Mouse (Mus musculus): ENCODE results near the gene Adad1. TPM values are rescaled to one million over a fixed set of nuclear protein-coding genes. Genes with fewer than 3 reads are reported as not detected.

The Adad1 gene
- total RNA-seq (2021) = not detected

DNA sequence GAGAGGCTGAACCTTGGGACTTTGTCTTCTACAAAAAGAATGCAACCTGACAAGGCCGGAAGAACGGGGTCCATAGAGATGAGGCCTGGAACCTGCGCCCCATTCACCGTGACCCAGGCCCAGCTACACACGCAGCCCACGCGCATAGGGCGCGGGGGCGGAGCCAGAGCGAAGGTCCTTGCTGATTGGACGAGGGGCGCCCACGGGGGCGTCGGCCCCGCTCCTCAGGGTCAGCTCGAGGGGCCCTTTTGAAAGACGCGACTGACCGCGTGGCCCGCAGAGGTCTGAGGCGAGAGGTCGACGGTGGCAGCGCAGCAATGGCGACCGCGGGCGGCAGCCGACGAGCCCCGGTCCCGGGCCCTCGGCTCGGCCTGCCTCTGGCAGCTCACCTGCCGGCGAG lies at the start of gene Adad1:
Adad1 (plus strand) TSS at position 122 of the 400 bp plus-strand sequence.
- intact Hi-C loops (cut with DNase I) = no loop called here
- no peak for DNase-seq (ENCODE audit: low spot score)

DNA sequence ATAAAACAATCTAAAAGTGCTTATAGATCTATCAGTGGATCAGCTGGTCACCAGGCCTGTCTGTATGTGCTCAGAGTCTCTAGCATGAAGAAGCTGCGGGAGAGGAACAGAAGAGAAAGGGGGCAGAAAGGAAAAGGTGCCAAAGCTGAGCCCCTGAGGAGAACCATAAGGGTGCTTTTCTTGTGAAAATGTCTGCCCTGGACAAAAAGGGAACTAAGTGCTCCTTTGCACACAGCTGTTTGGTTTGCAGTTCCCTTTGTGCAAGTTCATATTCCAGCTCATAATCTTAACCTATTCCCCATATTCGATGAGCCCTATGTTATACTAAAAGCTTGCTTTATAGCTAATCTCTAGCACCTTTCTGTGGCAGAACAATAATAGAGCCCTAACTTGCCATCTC lies 25.3 kb upstream of the Adad1 start:
- no peak for DNase-seq (ENCODE audit: low spot score)
- intact Hi-C loops (cut with DNase I) = no loop called here

DNA sequence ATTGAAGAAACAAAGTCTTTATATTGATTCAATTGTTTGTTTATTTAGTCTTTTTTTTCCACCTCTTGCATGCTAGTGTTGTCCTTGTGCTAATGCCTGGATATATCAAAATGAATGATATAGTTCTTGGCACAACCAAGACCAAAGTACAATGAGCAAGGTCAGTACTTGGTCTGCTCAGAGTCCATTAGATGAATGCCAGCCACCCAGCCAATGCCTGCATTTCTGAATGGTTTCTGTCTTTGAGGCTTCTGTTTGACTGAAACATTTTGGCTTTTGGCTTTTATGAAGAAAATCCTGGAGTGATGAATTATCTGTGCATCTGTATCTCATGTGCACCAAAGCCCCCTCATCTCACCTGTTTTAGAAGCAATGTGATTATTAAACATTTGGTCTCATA lies 23.5 kb upstream of the Adad1 start:
- intact Hi-C loops (cut with DNase I) = loop anchor here (5.0 kb wide), 1 partner anchor 83 kb away; no protein-coding TSS in a partner anchor
- DNase-seq (ENCODE audit: low spot score) = no peak

- DNase-seq (ENCODE audit: low spot score) = no peak
- intact Hi-C loops (cut with DNase I) = no loop called here
These were observed 11.8 kb upstream of the Adad1 start for GRCm38 (mm10) chr3:37051491-37051890.

DNA sequence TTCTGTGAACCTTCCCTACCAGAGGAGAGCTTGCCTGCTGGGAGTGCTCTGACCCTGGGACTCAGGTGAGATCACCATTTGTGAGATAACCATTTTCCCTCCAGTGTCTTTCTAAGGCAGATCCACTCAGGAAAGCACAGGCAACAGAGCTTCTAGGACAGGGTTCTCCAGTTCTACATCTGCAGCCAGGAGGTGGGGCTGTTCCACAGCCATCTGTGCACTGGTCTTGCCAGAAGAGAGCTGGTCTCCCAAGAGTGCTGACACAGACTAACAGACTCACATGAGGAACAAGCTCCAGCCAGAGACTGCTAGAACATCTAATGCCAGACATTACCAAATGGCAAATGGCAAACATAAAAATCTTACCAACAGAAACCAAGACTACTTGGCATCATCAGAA lies 9.9 kb downstream of the Adad1 start:
- intact Hi-C loops (cut with DNase I) = loop anchor here (1.0 kb wide), 1 partner anchor 130 kb away; no protein-coding TSS in a partner anchor
- peak; percentile 45 for DNase-seq (ENCODE audit: low spot score)

DNA sequence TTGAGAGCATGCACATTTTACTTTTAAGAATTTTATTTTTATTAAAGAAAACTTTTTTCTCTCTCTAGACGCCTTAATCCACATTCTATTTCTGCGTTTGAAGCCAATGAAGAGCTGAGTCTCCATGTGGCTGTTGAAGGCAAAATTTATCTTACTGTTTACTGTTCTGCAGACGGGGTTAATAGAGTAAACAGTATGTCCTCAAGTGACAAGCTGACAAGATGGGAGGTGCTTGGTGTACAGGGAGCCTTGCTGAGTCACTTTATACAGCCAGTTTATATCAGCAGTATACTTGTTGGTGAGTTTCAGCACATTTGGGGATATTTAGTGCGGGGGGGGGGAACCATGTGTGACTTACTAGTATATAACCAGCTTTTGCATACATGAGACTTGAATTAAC lies 21.5 kb downstream of the Adad1 start:
- intact Hi-C loops (cut with DNase I) = no loop called here
- no peak for DNase-seq (ENCODE audit: low spot score)

DNA sequence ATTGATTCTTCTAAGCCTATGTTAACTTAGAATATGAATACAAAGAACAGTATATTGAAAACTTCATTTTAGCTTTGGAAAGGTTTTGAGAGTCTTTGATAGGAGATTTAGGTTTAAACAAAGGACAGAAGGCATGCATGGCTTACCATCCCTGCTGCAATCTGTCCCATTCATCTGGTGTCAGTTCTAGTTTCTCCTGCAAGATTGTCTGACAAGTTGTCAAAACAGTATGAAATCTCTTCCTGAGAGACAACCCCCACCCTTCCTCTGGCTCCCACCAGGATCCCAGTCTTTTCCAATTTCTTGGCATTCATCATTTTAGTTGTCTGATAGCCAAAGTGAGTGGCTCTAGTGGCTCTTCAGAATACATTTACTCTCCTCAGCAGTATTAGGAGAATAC lies 27.4 kb downstream of the Adad1 start:
- intact Hi-C loops (cut with DNase I) = no loop called here
- no peak for DNase-seq (ENCODE audit: low spot score)

DNA sequence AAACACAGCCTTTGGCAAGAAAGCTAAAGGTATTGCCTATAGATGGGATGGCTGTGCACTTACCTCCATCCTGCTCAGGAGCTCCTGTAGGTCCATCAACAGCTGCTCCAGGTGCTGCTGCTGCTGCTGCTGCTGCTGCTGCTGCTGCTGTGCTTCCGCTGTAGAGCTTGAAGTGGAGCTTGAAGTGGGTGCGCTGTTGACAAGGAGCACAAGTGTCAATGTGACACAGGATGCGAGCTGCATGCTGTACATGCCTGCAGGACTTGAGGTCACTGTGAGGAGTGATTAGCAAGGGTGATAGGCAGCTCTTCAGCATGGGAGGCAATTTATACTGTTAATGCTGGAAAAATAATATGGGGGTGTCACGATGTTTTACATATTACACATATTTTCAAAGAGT lies 62.3 kb downstream of the Adad1 start, which contains the start of gene Il2:
Il2 (minus strand) TSS at position 305 of the 400 bp plus-strand sequence.
- DNase-seq (ENCODE audit: low spot score) = no peak
- intact Hi-C loops (cut with DNase I) = no loop called here

DNA sequence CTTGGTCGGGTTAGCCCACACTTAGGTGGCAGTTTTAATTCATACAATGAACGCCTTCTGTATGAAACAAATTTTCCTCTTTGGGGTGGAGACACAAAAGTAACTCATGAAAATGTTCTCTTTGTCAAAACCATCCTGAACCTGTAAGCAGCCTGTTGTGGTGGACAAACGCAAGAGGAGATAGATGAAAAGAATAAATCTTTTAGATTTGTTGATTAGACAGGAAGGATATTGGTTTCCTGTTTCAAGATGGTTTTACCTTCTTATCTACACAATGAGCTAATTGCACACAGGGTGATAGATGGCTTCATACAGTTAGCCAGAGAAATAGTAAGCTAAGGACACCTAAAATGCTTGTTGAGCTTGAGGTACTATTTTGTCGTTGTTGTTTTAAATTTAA lies 62.8 kb downstream of the Adad1 start:
- intact Hi-C loops (cut with DNase I) = no loop called here
- DNase-seq (ENCODE audit: low spot score) = no peak

GRCm38 (mm10) chr3:37128269-37128668 lies 64.9 kb downstream of the Adad1 start:
- peak; percentile 46 for DNase-seq (ENCODE audit: low spot score)
- intact Hi-C loops (cut with DNase I) = no loop called here

GRCm38 (mm10) chr3:37129063-37129462 lies 65.7 kb downstream of the Adad1 start:
- intact Hi-C loops (cut with DNase I) = no loop called here

DNA sequence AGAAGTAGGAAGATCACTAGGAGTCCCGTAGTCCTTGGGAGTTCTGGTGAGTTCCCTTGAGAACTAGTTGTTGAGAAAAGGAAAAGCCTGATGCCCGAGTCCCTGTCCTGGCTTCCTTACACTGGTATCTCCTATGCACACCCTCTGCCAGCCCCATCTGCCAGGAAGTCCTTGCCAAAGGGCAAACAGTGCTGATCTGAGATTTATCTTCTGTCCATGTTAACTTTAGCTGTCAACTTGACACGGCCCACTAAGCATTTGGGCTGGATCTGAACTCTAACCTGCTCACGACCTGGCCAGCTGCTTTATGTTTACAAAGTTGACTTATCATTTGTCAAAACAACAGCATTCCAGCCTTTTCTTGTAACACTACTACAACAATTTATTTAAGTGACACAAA lies 73.9 kb downstream of the Adad1 start:
- no peak for DNase-seq (ENCODE audit: low spot score)
- intact Hi-C loops (cut with DNase I) = no loop called here

More at GRCm38 (mm10) chr3:37129063-37129462, 65.7 kb downstream of the Adad1 start:
- DNase-seq (ENCODE audit: low spot score) = peak; percentile 46

- DNase-seq (ENCODE audit: low spot score) = no peak
- intact Hi-C loops (cut with DNase I) = no loop called here
These were observed 75.9 kb downstream of the Adad1 start for GRCm38 (mm10) chr3:37139192-37139591.

DNA sequence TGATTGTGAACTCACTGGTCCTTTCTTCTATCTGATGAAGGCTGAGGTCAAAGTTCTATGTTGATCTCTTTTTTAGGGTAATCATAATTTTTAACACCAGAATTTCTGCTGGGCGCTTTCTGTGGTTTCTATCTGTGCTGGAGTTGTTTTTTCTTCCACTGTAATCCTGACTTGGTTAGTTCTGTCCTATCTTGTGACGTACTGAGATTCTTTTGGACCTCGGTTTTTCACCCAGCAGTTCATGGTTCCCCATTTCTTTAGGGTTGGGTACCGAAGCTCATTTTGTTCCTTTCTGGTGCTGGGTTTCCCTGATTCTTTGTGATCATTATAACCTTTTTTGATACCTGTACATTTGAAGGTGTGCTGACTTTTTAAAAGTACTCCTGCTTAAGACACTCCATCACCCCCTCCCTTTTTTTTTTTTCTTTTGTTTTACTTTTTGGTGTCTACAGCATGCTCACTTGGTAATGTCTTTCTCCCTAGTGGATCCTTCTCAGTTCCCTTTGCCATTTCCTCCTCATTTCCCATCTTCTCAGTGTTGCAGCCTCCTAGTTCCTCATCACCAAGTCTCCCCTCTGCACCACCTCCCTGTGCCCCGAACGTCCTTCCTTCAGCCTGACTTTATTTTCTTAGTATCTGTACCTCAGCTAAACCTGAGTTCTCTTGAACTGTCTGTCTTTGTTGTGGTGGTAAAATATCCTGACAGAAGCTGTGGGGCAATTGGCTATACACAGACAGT lies 77.0 kb downstream of the Adad1 start:
- no peak for DNase-seq (ENCODE audit: low spot score)
- intact Hi-C loops (cut with DNase I) = no loop called here

- intact Hi-C loops (cut with DNase I) = no loop called here
- DNase-seq (ENCODE audit: low spot score) = no peak
These were observed 78.5 kb downstream of the Adad1 start for GRCm38 (mm10) chr3:37141827-37142226.

- intact Hi-C loops (cut with DNase I) = no loop called here
- DNase-seq (ENCODE audit: low spot score) = no peak
These were observed 81.7 kb downstream of the Adad1 start for GRCm38 (mm10) chr3:37144979-37145378.

GRCm38 (mm10) chr3:37146406-37146805 lies 83.1 kb downstream of the Adad1 start:
- intact Hi-C loops (cut with DNase I) = no loop called here
- DNase-seq (ENCODE audit: low spot score) = no peak

- intact Hi-C loops (cut with DNase I) = no loop called here
- no peak for DNase-seq (ENCODE audit: low spot score)
These were observed 83.5 kb downstream of the Adad1 start for GRCm38 (mm10) chr3:37146810-37147209.

GRCm38 (mm10) chr3:37152274-37152673 lies 88.9 kb downstream of the Adad1 start:
- no peak for DNase-seq (ENCODE audit: low spot score)
- intact Hi-C loops (cut with DNase I) = no loop called here

DNA sequence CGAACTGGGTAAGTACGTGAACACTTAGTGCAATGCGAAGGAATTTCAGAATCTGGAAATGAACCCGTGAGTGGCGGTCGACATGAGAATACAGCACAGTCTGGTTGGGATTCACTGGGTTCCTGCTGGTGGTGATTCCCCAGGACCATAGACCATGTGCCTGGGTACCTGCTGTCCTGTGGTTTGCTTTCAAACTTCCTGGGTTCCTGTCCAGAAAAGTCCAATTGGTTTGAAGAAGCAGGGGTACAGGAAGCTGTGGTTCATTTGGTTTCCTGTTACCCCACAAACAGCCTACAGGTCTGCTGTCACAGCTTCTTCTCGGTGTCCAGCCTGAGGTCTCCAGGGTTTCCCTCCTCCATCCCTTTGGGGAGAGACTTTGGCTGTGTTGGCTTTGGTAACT lies 89.7 kb downstream of the Adad1 start:
- intact Hi-C loops (cut with DNase I) = no loop called here
- DNase-seq (ENCODE audit: low spot score) = no peak

GRCm38 (mm10) chr3:37154396-37154795 lies 91.1 kb downstream of the Adad1 start:
- intact Hi-C loops (cut with DNase I) = no loop called here

DNA sequence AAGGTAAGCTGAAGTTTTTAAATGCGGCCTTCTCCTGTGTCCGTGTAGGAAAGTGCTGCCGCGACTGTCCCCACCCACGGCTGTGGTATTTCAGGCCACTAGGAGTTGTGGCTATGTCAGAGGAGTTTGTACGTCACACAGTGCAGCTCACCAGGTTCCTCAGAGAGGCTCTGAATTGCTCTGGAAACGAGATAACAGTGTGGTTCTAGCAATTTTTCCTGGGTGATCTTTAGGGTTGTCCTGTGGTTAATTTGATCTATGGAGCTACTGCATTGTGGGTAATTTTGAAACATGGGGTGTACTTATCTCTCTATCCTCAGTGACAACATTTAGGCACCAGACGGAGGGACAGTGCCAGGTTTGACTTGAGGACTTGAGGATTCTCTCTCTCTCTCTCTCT lies 93.8 kb downstream of the Adad1 start:
- no peak for DNase-seq (ENCODE audit: low spot score)
- intact Hi-C loops (cut with DNase I) = no loop called here

More at GRCm38 (mm10) chr3:37154396-37154795, 91.1 kb downstream of the Adad1 start:
- DNase-seq (ENCODE audit: low spot score) = no peak
